Mouse (Mus musculus) liver, embryonic 15.5 days (tissue): ENCODE measurements at regions not wholly inside any gene's neighbourhood (a gene's known extent, or its start where the extent isn't known, plus 50 kb on each side); places are given as distances from the start of the nearest gene placed in this dataset.

Experiments
- ATAC-seq: fragments of 200-750 bp; cut with Nextera tagmentation; 2 replicates; pipeline ENCODE4 v1.8.0; 2017; ENCODE audit warnings: moderate number of reproducible peaks, mild to moderate bottlenecking, moderate library complexity; ENCODE audit not compliant: insufficient read depth
- H3K27ac ChIP-seq: fragments of 300-500 bp; sonication (generic); replicated peaks from 2 replicates; pipeline ENCODE4 v1.5.1; 2015; ENCODE audit warnings: mild to moderate bottlenecking, inconsistent platforms
- H3K27me3 ChIP-seq: fragments of 300-500 bp; sonication (generic); 2 replicates; pipeline ENCODE4 v1.6.1; 2015; ENCODE audit warnings: mild to moderate bottlenecking, inconsistent platforms
- H3K36me3 ChIP-seq: fragments of 300-500 bp; sonication (generic); replicated peaks from 2 replicates; pipeline ENCODE4 v1.6.1; 2015; ENCODE audit warnings: moderate library complexity, mild to moderate bottlenecking, inconsistent platforms
- H3K4me1 ChIP-seq: fragments of 300-500 bp; sonication (generic); replicated peaks from 2 replicates; pipeline ENCODE4 v1.6.1; 2015; ENCODE audit warnings: inconsistent platforms
- H3K4me2 ChIP-seq: fragments of 300-500 bp; sonication (generic); 2 replicates; pipeline ENCODE4 v1.6.1; 2015; ENCODE audit warnings: moderate library complexity, mild to moderate bottlenecking, inconsistent platforms
- H3K4me3 ChIP-seq: fragments of 300-500 bp; sonication (generic); replicated peaks from 2 replicates; pipeline ENCODE4 v1.5.1; 2015; ENCODE audit warnings: mild to moderate bottlenecking, inconsistent platforms
- H3K9ac ChIP-seq: fragments of 300-500 bp; sonication (generic); 2 replicates; pipeline ENCODE4 v1.6.1; 2015; ENCODE audit warnings: moderate library complexity, mild to moderate bottlenecking, inconsistent platforms
- H3K9me3 ChIP-seq: fragments of 300-500 bp; sonication (generic); replicated peaks from 2 replicates; pipeline ENCODE4 v1.6.1; 2016; ENCODE audit warnings: inconsistent platforms
- WGBS: fragments of 180-500 bp; shearing (Covaris S2); methylation state at CpG from one replicate; pipeline ENCODE4 v1.1.7; 2015; ENCODE audit warnings: mixed read lengths; ENCODE audit not compliant: insufficient replicate concordance; 5-methylcytosine and 5-hydroxymethylcytosine counted together

GRCm38 (mm10) chr5:111577441-111577840 lies 156.3 kb upstream of the Gm26897 start:
- Histone ChIP-seq H3K27ac (no peak overlapping the region), H3K4me3 (no peak overlapping the region), H3K4me1 (0 out of 2 replicates have a peak, but pooled peaks cover 10% of the 10 kb centered on the region), H3K36me3 (no peaks in the 10 kb centered on the region), H3K9me3 (no peaks in the 10 kb centered on the region), H3K4me2 (no peak overlapping the region), H3K9ac (no peak overlapping the region), H3K27me3 (peaks cover 44% of the 10 kb centered on the region)
- no peak for ATAC-seq
- 52% methylated on average over 5 of the region's 5 CpGs for WGBS

GRCm38 (mm10) chr5:111578088-111578487 lies 155.6 kb upstream of the Gm26897 start:
- Histone ChIP-seq H3K4me3 (no peak overlapping the region), H3K36me3 (no peaks in the 10 kb centered on the region), H3K27ac (no peak overlapping the region), H3K27me3 (peaks cover 50% of the 10 kb centered on the region), H3K9ac (no peak overlapping the region), H3K4me1 (0 out of 2 replicates have a peak, but pooled peaks cover 10% of the 10 kb centered on the region), H3K4me2 (no peak overlapping the region), H3K9me3 (no peaks in the 10 kb centered on the region)
- ATAC-seq = no peak
- 73% methylated on average over 5 of the region's 5 CpGs for WGBS

- Histone ChIP-seq H3K9ac (no peak overlapping the region), H3K4me2 (no peak overlapping the region), H3K4me1 (0 out of 2 replicates have a peak, but pooled peaks cover 5% of the 10 kb centered on the region), H3K9me3 (no peaks in the 10 kb centered on the region), H3K36me3 (no peaks in the 10 kb centered on the region), H3K4me3 (no peak overlapping the region), H3K27me3 (peaks cover 51% of the 10 kb centered on the region), H3K27ac (no peak overlapping the region)
- ATAC-seq = no peak
- 15% methylated on average over 12 of the region's 12 CpGs for WGBS
Measured at GRCm38 (mm10) chr5:111578977-111579727, 154.6 kb upstream of the Gm26897 start.

GRCm38 (mm10) chr5:111580870-111581771 lies 152.6 kb upstream of the Gm26897 start:
- no peak for ATAC-seq
- Histone ChIP-seq H3K4me1 (no peaks in the 10 kb centered on the region), H3K4me3 (no peak overlapping the region), H3K27ac (no peak overlapping the region), H3K4me2 (no peak overlapping the region), H3K27me3 (peaks cover 51% of the 10 kb centered on the region), H3K36me3 (no peaks in the 10 kb centered on the region), H3K9me3 (no peaks in the 10 kb centered on the region), H3K9ac (no peak overlapping the region)
- WGBS = 8% methylated on average over 31 of the region's 31 CpGs

GRCm38 (mm10) chr5:111582004-111582403 lies 151.7 kb upstream of the Gm26897 start:
- Histone ChIP-seq H3K9me3 (no peaks in the 10 kb centered on the region), H3K36me3 (no peaks in the 10 kb centered on the region), H3K27me3 (peaks cover 51% of the 10 kb centered on the region), H3K9ac (no peak overlapping the region), H3K27ac (no peak overlapping the region), H3K4me3 (no peak overlapping the region), H3K4me2 (no peak overlapping the region), H3K4me1 (no peaks in the 10 kb centered on the region)
- WGBS = 49% methylated on average over 9 of the region's 9 CpGs
- ATAC-seq = no peak

GRCm38 (mm10) chr5:111590619-111591081 lies 143.1 kb upstream of the Gm26897 start:
- Histone ChIP-seq H3K4me3 (no peak overlapping the region), H3K4me1 (no peaks in the 10 kb centered on the region), H3K9me3 (no peaks in the 10 kb centered on the region), H3K27ac (no peak overlapping the region), H3K4me2 (no peak overlapping the region), H3K36me3 (no peaks in the 10 kb centered on the region), H3K27me3 (no peaks in the 10 kb centered on the region; the same call in 1 of the 2 replicates), H3K9ac (no peak overlapping the region)
- WGBS = 9% methylated on average over 4 of the region's 4 CpGs
- ATAC-seq = no peak

- H3K27ac ChIP-seq = no peak overlapping the region
- no peaks in the 10 kb centered on the region for H3K9me3 ChIP-seq
- no peak overlapping the region for H3K4me3 ChIP-seq
- H3K9ac ChIP-seq = no peak overlapping the region
- WGBS = 35% methylated on average over 4 of the region's 4 CpGs
- no peak for ATAC-seq
- no peak overlapping the region for H3K4me2 ChIP-seq
- H3K4me1 ChIP-seq = no peaks in the 10 kb centered on the region
- H3K36me3 ChIP-seq = no peaks in the 10 kb centered on the region
- H3K27me3 ChIP-seq = no peaks in the 10 kb centered on the region
Measured at GRCm38 (mm10) chr5:111592807-111593206, 140.9 kb upstream of the Gm26897 start.

- 59% methylated on average over 5 of the region's 5 CpGs for WGBS
- Histone ChIP-seq H3K27ac (no peak overlapping the region), H3K36me3 (no peaks in the 10 kb centered on the region), H3K27me3 (no peaks in the 10 kb centered on the region), H3K4me2 (no peak overlapping the region), H3K4me3 (no peak overlapping the region), H3K9me3 (no peaks in the 10 kb centered on the region), H3K9ac (no peak overlapping the region), H3K4me1 (no peaks in the 10 kb centered on the region)
- no peak for ATAC-seq
Measured at GRCm38 (mm10) chr5:111594111-111594510, 139.6 kb upstream of the Gm26897 start.

GRCm38 (mm10) chr5:111595438-111595837 lies 138.3 kb upstream of the Gm26897 start:
- no peaks in the 10 kb centered on the region for H3K4me1 ChIP-seq
- 25% methylated on average over 12 of the region's 12 CpGs for WGBS
- H3K27me3 ChIP-seq = no peaks in the 10 kb centered on the region
- no peaks in the 10 kb centered on the region for H3K36me3 ChIP-seq
- no peak overlapping the region for H3K27ac ChIP-seq
- no peak overlapping the region for H3K9ac ChIP-seq
- no peaks in the 10 kb centered on the region for H3K9me3 ChIP-seq
- no peak overlapping the region for H3K4me3 ChIP-seq
- no peak overlapping the region for H3K4me2 ChIP-seq
- ATAC-seq = no peak

GRCm38 (mm10) chr5:111597733-111598132 lies 136.0 kb upstream of the Gm26897 start:
- Histone ChIP-seq H3K27me3 (no peaks in the 10 kb centered on the region), H3K9me3 (no peaks in the 10 kb centered on the region), H3K9ac (no peak overlapping the region), H3K36me3 (no peaks in the 10 kb centered on the region), H3K4me1 (no peaks in the 10 kb centered on the region), H3K27ac (no peak overlapping the region), H3K4me3 (no peak overlapping the region), H3K4me2 (no peak overlapping the region)
- WGBS = 58% methylated on average over 2 of the region's 2 CpGs
- ATAC-seq = no peak
